Mouse (Mus musculus): ENCODE data around the gene Klhl8.
"Not testable (repeated sequence)": the region's sequence is repeated elsewhere in the genome, so short reads cannot be mapped to it uniquely, and the experiment has no call there.

The Klhl8 gene

DNA sequence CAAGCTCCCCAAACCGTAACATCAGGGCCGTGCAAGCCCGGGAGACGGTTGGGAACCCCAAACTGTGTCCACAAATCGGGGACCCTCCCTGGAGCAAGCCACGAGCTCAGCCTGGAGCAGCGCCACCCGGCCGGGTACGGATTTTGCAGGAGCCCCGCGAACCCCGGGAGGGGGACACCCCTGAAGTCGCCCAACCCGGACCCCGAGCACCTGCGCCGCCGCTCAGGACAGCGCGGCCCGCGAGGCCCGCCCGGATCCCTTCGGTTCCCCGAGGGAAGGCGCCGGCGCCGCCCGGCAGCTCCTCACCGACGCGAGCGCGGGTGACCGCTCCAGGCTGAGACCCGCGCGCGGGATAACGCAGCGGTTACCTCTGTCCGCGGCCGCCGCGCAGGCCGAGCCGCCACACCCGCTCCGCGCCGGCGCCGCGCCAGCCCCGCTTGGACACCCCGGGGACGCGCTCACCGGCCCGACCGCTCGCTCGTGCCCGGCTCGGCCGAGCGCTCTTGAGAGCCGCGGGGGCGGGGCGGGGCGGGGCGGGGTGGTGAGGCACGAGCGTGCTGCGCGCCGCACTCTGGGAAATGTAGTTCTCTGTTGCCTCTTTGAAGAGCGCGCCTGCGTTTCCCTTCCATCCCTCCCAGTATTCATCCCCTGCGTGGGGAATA, at the start of gene Klhl8:
Gene Klhl8, minus strand, starts transcription at position 512 of the 662 bp plus-strand sequence.
- DNase-seq (ENCODE audit: low spot score in 2 of 2), result peak; percentile 82

DNA sequence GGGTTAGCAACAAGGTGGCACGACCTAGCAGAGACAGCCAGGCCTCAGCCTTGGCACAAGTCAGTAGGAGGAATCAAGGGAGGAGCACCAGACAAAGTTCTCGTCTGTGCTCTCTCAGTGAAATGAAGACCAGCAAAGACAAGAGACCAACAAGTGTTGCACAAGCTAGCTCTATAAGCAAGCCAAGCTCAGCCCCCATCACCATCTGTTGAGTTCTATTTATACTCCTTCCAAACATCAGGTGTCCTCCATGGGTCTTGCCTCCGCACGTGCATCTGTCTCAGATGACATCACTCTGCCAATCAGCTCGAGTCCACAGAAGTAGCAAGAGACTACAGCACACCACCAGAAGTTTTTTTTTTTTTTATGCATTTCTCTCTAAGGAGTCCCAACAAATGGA, 43.6 kb upstream of the Klhl8 start:
- peak in 1 of 2 experiments; percentile 43 for DNase-seq (ENCODE audit: low spot score in 2 of 2)

DNA sequence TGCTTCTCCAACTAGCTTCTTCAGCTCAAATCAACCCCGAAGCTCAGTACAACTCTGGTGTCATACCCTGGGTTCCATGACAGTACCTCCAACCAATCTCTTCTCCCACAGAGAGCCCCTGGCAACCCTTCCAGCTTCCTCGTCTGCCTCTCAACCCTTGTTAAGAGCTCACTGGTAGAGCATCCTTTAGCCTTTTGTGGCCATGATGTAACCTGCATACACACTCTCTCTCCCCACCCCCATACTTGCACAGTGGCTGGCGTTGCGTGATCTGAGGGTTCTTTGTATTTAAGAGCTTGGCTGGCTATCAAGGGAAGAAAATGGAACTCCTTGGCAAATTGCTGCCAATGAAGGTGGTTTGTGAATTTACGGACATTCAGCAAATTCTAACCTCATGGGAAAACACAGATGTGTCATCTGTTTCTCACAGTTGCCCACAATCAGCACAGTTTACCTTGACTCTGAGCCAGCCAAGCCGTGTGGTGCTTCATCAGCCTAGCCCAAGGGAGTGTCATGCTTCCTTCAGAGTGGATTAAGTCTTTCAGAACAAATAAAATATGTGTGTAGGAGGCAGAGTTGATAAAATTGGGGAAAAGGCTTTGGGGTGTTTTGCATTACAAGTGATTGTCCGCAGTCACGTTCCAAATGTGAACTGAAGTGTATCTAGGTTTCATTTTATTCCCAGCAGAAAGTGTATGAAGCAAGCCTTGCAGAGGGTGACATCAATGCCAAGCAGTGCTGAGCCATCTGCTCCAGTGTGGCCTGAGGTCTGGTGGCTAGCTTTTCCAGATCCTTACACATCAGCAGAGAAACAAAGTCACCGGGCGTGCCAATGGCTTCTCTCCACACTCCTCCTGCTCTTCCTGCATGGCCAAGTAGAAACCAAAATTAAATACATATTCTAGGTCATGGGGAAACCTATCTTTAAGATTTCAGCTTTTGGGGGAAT, 42.4 kb upstream of the Klhl8 start:
- no peak for DNase-seq (ENCODE audit: low spot score in 2 of 2)

DNA sequence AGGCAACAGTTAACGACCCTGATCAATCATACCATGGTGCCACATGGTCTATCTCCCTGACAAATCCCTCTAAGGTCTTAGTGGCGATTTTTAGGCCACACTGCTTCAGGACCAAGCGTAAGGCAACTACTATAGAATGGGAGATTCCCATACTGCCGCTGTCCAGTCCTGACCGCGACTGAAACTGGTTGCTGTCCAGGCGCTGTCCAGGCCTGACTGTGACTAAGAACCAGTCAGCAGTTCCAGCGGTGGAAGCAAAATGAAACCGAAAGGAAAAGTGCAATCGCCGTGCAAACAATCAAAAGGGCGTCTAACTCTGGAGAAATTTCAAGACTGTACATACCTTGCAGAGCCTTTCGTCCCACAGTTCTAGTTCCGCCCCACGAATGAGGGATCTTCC, 39.1 kb upstream of the Klhl8 start:
- not testable (repeated sequence) for DNase-seq (ENCODE audit: low spot score in 2 of 2)

DNA sequence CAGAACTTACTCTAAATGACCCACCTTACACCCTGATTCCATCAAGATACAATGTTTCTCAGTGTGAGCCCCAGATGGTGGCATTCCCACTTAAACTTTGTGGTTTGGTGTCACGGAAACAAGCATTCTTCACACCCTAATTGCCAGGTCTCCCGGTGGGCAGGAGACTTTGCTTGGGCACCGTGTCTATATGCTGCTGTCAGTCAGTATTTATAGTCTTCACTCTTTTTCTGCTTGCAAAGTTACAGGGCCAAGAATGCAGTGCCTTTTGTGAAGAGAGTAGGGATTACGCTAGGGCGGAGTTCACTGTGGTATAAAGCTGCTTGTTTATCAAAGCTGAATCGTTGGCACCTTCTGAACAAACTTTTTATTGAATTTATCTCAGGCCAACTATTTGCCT, 32.1 kb upstream of the Klhl8 start:
- DNase-seq (ENCODE audit: low spot score in 2 of 2), result no peak

DNA sequence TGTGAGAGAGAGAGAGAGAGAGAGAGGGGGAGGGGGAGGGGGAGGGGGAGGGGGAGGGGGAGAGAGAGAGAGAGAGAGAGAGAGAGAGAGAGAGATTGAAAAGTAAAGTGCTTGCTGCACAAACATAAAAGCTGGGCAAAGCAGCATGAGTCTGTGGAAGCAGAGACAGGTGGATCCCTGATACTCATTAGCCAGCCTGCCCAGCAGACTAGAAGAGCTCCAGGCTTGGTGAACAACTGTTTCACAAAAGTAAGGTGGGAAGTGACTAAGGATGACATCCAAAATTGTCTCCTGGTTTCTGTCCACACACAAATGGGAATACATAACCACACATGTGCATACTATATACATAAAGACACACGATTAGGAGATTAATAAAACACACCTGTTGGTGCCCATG, 28.8 kb upstream of the Klhl8 start:
- no peak for DNase-seq (ENCODE audit: low spot score in 2 of 2)

DNA sequence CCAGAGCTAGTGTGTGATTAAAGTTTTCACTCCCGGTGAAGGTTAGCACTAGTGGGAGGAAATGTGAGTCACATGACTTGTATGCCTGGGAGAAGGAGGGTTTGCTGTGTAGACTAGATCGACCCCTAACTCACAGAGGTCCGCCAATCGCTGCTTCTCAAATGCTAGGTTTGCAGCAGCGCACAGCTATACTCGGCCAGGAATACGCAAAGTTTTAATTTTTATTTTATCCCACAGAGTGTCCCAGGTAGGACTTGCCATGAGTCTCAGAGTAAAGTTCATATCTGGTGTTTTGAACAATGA, 28.2 kb upstream of the Klhl8 start:
- no peak for DNase-seq (ENCODE audit: low spot score in 2 of 2)

DNA sequence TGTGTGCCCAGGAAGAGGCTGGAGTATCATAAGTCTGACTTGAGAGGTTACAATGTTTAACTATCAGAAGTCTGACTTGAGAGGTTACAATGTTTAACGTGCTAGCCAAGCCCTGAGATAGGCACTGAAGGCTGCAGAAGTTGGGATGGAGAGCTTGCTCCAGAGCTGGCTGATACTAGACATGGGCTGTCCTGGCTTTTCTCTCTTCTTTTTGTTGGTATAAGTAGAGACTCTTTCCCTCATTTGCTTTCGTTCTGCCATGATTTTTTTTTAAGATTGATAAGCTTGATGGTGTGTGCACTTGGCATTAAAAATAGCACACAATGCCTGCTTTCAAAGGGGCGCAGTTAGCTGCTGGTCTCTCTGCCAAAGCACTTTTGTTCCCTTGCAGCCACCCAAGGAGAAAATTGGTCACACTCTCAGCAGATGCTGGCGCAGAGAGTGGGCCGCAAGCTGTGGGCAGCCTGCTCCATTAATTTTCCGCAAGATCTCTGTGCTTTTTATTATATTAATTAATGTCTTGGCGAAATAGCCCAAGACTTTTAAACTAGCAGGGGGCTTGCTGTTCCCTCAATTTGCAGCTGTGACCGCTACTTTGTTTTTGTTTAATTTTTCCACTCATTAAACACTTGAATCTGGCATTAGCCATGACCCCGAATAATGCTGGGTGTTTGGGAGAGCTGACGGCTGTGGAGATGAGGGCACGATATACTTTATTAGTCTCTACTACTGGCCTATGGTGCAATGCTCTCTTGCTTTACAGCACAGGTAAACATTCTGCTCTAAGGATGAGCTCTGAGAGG, 27.7 kb upstream of the Klhl8 start:
- no peak for DNase-seq (ENCODE audit: low spot score in 2 of 2)

DNA sequence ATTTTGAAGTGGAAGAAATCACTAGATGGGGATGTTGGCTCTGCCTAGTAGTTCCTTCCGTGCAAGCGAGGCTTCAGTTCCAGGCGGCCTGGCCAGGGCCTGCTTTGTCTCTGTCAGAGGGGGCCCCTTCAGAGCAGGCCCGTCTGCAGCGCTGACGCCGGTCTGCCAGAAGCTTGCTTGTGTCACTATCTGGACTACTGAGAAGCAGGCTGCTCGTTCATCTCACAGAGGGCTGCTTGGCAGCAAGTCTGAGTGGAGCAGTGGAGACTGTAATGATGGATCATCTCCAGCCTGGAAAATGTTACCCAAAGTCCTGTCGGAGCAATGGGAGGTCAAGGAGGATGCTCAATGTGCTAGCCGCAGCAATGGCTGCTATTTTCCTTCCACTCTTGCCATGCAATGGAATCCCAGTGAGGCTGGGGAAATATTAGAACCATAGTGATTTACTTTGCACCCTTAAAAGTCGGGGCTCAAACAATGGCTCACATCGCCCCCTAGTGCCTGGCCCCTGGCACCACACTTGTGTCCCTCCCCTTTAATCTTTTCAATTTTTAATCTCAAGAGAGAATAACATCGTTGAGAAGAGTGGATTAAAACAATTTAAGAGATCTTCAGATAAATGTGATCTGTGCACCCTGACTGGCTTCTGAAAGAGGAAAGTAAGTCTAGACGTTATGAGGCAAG, 26.0 kb upstream of the Klhl8 start:
- DNase-seq (ENCODE audit: low spot score in 2 of 2), result no peak

DNA sequence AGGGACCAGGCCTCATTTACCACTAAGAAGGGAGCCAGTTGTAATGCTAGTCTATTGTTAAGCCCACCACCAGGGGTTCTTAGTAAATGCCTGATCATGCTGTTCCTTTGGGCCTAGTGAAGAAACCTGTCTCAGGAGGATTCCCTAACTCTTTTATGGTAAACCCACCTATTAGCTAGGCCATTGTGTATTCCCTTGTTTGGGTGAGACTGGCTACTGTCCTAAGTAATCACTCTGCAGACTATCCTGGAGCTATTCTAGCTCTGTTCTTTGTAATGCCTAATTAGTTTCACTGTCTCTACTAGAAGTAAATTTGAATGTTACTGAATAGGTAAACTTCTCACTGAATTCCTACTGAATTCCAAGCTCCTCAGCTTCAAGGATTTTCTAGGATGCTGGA, 20.9 kb upstream of the Klhl8 start:
- not testable (repeated sequence) for DNase-seq (ENCODE audit: low spot score in 2 of 2)

DNA sequence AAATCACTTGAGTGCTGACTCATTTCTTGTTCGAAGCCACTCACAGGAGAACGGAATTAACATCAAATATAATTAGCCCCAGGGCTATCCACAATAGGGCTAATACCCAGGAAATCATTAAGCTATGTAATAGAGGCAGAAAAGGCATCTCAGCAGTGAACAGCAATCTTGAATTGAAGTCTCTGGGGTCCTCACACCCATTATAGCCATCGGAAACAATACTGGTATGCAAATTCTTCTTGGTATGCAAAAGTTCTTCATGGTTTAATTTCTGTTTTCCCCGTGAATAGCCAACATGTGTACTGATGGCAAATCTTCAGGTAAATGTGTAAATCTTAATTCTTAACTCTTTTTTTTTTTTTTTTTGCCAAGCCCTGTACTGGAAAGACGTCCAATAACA, 19.5 kb upstream of the Klhl8 start:
- no peak for DNase-seq (ENCODE audit: low spot score in 2 of 2)

DNA sequence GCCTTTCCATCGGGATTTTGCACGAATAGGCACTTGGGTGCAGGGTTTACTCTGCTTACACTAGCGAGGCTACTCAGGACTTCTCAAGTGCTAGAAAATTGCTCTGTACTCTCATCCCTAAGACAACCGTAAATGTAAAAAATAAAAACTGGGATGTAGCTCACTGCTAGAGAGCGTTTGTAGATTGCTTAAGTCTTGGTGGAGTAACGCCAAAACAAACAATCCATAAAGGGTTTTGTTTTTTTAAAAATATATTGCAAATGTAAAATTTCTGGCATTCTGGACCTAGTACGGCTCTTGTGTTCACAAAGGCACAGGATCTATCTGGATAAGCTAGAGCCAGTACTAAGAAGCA, 17.1 kb upstream of the Klhl8 start:
- no peak for DNase-seq (ENCODE audit: low spot score in 2 of 2)

DNA sequence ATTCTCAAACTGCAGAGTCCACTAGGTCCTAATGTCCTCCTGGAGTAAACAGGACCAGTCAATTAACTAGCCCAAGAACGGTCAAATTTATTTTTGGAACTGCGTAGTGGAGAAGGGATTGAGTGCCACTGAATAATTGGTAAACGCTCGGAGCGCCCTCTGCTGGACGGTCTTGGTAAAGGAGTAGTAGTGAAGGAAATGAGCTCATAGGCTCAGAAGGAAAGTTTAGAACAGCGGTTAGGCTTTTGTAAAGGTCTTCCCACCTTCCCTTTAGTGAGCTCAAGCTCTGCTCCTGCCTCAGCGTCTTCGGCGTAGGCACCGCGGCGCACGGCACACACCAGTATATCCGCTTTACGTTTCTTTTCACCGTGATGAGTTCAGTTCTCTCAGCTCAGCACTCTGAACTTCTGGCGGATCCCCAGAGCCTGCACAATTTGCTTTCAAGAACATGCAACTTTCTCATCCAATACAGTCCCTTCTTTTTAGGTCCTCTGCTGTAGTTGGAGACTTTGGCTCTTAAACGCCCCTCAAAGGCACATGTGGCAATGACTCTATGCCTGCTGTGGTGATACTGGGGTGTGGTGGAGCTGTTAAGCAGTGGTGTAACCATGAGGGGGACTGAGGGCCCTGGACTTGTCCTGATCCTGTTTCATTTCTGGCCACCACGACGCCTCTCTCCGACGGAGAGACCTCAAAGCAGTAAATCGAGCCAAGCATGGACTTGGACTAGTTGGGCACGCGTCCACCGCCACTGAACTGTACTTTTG, 16.6 kb upstream of the Klhl8 start:
- peak; percentile 76 to 85 for DNase-seq (ENCODE audit: low spot score in 2 of 2)

DNA sequence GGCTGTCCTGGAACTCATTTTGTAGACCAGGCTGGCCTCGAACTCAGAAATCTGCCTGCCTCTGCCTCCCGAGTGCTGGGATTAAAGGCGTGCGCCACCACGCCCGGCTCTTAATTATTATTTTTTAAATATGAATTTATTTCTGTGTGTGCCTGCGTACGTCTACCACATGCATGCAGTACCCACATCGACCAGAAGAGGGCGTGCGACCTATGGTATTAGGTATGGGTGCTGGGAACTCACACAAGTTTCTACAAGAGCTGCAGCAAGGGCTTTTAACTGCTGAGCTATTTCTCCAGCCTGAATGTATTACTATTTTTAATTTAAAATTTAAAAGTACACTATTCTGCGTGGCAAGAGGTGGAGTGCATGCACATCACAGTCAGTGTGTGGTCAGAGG, 15.3 kb upstream of the Klhl8 start:
- DNase-seq (ENCODE audit: low spot score in 2 of 2), result no peak

DNA sequence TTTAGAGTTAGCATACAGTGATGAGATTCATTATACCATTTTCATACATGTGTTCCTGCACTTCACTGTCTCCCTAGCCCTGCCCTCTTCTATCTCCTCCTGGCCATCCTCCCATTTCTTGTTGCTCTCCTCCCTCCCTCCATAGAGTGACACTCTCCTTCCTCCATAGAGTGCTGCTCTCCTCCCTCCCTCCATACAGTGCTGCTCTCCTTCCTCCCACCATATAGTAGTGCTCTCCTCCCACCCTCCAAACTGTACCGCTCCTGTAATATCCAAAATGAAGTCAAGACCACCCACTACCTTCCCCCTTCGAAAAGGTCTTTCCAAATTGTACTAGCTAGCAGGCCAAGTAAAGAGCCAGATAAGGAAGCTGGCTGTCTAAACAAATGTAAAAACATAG, 12.7 kb upstream of the Klhl8 start:
- DNase-seq (ENCODE audit: low spot score in 2 of 2), result no peak

DNA sequence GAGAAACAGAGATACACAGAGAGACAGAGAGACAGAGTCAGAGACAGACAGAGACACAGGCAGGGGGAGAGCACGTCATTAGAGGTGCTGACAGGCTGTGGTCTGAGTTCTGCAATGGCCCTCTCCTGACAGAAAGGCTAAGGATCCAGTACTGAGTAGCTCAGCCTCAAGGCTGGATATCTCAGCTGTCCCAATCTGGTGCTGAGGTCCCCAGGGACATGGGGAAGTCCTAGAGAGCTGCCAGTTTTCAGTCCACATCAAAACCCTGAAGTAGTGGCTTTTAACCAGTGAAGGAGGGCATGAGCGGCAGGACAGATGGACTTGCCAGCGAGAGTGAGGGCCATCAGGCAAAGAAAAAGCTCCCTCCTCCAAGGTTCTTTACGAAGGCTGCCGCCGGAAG, 12.0 kb upstream of the Klhl8 start:
- DNase-seq (ENCODE audit: low spot score in 2 of 2), result no peak

DNA sequence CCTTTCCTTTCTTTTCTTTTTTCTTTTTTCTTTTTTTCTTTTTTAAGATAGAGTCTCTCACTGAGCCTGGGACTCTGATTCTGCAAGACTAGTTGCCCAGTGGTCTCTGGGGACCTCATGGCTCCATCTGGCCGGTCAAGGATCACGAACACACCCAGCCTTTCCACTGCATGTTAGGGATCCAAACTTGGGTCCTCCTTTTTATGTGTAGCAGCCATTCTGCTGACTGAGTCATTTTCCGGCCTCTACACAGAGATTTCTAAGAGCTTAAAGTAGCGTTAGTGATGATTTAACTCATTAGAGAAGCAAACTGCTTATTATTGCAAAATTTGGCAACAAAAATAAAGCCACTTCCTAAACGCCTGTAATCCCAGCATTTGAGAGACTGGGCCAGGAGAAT, 11.4 kb upstream of the Klhl8 start:
- DNase-seq (ENCODE audit: low spot score in 2 of 2), result no peak

DNA sequence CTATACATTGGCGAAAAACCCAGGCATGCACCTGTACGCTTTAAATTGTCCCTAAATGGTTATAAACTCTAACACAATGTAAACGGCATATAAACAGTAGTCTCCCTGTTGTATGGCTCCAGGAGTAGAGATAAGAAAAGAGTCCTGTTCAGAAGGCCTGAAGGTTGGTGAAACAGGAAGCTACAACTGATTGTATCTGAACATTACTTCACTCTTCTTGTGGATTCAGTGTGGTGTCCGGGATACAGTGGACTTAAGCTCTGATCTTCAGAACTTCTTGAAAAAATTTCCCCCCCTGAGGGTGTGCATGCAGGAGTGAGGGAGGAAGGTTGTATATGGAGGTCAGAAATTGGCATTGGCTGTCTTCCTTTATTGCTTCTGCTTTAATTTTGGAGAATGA, 8.4 kb upstream of the Klhl8 start:
- DNase-seq (ENCODE audit: low spot score in 2 of 2), result no peak

DNA sequence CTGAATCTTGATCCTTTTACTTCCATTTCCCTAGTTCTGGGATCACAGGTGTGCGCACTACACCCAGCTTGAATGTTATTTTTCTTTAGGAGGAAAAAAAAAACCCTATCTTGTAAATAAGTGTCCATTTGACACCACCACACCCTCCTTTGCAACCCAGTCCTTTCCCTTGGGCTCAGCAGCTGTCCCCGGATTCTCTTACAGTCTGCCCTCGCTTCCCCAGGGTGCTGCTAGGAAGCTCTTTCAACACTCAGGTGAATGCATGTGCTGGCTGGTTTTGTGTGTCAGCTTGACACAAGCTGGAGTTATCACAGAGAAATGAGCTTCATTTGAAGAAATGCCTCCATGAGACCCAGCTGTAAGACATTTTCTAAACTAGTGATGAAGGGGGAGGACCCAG, 7.2 kb upstream of the Klhl8 start:
- DNase-seq (ENCODE audit: low spot score in 2 of 2), result no peak

DNA sequence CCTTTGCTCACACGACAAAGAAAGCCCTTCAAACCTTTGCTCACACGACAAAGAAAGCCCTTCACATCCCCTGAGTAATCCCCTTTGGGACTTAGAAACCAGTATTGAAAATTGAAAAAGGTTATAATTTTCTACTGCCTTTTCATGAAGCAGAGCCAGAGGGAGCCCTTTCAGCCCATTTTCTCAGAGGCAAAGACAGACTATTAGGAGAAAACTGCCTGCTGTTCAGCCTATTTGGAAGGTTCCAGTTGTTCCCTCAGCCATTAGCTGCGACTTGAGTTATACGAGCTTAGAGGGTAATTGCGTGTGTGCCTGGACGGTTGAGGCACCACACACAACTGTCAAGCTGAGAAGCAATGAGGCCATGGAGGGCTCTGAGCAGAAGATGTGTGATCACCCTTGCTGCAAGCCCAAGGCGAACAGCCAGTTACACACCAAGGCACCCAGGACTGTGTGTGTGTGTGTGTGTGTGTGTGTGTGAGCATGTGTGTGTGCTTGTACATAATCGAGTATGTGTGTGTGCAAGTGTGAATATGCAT, 6.4 kb upstream of the Klhl8 start:
- no peak for DNase-seq (ENCODE audit: low spot score in 2 of 2)

Data from right cerebral cortex, postnatal 36 days (tissue).